Mouse (Mus musculus) bone marrow, adult 2 months (tissue): ENCODE results near the gene Plekhg2.

ENCODE experiments used
- CTCF ChIP-seq: fragments of 200-500 bp; IDR thresholded peaks from 2 replicates; pipeline ENCODE4 v1.5.1; 2011; ENCODE audit warnings: low read length, control low read depth; ENCODE audit not compliant: control insufficient read depth, insufficient read depth
- POLR2A ChIP-seq: fragments of 200-500 bp; IDR thresholded peaks from 2 replicates; pipeline ENCODE4 v1.6.1; 2011; ENCODE audit warnings: low read depth, mild to moderate bottlenecking, control low read depth, low read length, borderline replicate concordance; ENCODE audit not compliant: control insufficient read depth

DNA sequence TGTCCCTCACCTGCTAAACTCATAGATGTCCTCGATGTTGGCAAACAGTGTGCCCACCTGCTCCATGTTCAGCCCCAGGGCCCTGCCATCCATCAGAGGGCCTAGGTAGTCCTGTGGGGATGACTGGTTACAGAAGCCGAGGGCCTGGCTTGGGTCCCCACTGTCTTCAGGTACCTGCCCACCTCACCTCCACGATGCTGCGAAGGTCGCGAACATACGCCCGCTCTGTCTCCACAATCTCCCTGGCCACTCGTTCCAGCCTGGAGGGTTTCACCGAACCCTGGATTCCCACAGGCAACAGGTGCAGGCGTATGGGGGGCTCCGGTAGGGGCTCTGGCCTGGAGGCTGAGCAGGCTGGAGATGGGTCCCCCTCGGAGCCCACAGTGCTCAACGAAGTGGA lies 2.3 kb downstream of the Plekhg2 start:
- no peak for TF ChIP-seq POLR2A
- no peak for TF ChIP-seq CTCF
